Mouse (Mus musculus): ENCODE measurements around the gene Cntn3. TPM values are rescaled to one million over a fixed set of nuclear protein-coding genes. Genes with fewer than 3 reads are reported as not detected.

Gene Cntn3
- polyA plus RNA-seq (2017; shearing (Covaris generic)): not detected

GRCm38 (mm10) chr6:102573001-102573400 lies at the start of gene Cntn3:
Gene Cntn3, minus strand, starts transcription at chr6:102573101.

Data from effector memory CD4-positive, alpha-beta T cell, adult 5 months (primary cell).